Mouse (Mus musculus) cerebellum, postnatal 25 days (tissue): ENCODE measurements around the gene Nop53.
"Not testable (repeated sequence)": the region's sequence is repeated elsewhere in the genome, so short reads cannot be mapped to it uniquely, and the experiment has no call there.

ENCODE experiments used
- DNase-seq, 2 experiments: peaks; one replicate each; pipeline ENCODE4 v3.0.0; 2021; ENCODE audit warnings: mixed read lengths in 2 of 2

Gene Nop53

GRCm38 (mm10) chr7:15918371-15918770 is 27.5 kb downstream of the Nop53 start:
- no peak for DNase-seq

- DNase-seq: no peak
Observed at GRCm38 (mm10) chr7:15916996-15917395, 28.9 kb downstream of the Nop53 start.

DNA sequence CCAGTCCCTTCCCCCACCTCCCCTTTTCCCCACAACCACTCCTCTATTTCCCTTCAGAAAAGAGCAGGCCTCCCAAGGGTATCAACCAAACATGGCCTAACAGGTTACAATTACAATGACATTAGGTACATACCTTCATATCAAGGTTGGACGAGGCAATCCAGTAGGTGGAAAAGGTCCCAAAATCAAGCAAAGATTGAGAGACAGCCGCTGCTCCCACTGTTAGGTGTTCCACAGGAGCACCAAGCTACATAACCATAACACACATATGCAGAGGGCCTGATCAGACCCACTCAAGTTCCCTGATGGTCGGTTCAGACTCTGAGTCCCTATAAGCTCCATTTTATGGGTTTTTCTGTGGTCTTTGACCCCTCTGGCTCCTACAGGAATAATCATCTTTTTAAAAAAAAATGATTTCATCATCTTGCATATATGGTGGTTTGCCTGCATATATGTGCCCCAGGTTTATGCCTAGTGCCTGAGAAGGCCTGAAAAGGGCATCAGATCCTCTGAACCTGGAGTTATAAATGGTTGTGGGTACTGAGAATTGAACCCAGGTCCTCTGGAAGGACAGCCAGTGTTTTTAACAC is 29.6 kb downstream of the Nop53 start:
- DNase-seq: no peak

DNA sequence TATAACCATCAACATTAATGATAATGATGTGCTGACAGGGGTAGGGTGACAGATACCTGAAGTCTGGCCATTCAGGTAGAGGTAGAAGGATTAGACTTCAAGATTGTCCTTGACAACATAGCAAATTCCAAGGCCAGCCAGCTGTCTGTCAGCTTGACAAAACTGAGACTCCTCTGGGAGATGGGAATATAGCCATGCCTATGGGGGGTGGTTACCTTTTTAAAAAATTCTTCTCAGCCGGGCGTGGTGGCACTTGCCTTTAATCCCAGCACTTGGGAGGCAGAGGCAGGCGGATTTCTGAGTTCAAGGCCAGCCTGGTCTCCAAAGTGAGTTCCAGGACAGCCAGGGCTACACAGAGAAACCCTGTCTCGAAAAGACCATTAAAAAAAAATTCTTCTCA is 30.2 kb downstream of the Nop53 start:
- not testable (repeated sequence) for DNase-seq

DNA sequence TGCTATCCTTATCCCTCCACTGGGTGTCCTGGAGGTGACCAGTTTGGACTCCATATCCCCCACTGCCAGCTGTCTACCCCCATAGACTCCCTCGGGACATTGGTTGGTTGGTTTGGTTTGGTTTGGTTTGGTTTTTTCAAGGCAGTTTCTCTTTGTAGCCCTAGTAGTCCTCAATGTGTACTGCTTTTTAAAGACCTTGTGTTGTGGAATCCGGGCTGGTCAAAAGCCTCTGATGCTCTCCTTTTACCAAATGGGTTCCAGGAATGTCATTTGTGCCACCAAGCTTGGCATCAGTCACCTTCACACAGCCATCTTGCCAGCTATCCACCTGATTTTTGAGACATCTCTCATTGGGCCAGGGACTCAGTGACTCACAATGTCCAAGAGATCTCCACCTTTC is 31.1 kb downstream of the Nop53 start:
- no peak for DNase-seq

- DNase-seq: peak in 1 of 2 experiments; percentile 54
Observed at GRCm38 (mm10) chr7:15914252-15914651, 31.6 kb downstream of the Nop53 start.

DNA sequence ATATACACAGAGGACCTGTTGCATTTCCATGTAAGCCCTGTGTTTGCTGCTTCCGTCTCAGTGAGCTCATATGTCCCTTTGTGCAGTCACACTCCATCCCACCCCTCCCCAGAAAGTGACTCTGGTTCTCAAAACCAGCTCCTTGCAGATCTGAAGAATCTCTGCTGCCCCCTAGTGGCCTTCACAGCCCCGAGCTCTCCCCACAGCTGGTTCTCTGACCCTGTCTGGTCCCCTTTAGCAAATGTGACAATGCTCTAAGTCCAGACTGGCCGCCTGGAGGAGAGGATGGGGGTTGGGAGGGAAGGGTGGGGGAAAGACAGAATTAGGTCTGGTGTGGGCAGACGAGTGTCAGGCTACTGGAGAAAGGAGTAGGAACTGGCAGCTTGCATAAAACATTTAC is 33.7 kb downstream of the Nop53 start:
- DNase-seq: peak; percentile 61 to 81

DNA sequence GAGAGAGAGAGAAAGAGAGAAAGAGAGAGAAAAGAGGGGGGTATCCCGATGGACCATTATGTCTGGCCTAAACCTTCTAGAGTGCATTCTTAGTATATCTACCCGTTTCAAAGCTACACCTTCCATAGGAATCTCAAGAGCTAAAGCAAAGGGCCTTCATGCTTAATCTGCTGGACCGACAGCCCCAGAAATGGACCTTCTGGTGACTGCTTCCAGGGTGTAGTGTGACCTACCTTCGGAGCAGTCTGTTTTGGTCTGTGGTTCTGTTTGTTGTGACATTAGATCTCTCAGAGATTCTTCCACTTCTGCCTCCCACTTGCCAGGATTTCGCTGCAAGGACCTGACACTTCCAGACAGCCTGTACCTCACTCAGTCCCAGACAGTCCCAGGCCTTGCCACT is 35.4 kb downstream of the Nop53 start:
- no peak for DNase-seq

DNA sequence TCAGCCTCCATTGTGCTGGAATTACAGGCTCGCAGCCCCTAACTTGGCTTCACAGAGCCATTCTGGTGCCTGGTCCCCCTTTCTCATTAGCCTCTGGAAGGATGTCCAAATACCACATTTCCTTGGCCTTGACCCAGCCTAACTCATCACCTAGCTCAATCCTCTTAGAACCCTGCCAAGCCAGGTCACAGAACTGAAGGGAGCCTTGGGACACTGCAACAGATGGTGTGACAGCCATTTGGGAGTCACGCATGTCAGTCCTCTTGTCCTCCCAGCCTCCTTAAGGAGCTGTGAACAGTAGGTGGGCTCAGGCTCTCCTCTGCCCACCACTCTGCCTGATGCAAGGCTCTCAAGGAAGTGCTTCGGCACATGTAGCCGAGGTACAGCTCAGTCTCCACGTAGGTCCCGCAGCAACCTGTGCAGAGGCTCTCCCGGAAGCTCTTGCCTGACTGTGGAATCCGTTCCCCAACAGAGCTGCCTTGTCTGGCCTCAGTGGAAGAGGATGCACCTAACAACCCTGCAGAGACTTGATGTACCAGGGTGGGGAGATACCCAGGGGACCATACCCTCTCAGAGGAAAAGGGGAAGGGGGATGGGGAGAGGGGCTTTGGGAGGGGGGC is 37.8 kb downstream of the Nop53 start:
- no peak for DNase-seq

- no peak for DNase-seq
Observed at GRCm38 (mm10) chr7:15906602-15907001, 39.3 kb downstream of the Nop53 start.

DNA sequence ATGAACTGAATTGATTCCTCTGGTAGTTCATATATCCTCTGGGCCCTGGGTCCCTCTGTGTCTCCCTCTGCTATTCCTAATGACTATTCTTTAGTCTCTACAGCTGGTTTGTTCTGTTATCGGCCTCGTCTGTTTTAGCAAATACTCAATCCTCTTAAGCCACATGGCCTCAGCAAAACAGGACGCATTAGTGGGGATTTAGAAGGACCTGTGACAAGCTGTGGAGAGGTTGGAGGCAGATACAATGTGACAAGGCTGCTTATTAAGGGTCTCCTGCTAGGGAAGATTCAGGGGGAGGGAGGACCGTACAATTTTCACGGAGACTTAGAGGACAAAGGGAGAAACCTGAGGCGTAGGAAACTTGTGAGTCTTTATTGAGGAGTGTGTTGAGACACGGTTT is 40.0 kb downstream of the Nop53 start:
- DNase-seq: no peak

DNA sequence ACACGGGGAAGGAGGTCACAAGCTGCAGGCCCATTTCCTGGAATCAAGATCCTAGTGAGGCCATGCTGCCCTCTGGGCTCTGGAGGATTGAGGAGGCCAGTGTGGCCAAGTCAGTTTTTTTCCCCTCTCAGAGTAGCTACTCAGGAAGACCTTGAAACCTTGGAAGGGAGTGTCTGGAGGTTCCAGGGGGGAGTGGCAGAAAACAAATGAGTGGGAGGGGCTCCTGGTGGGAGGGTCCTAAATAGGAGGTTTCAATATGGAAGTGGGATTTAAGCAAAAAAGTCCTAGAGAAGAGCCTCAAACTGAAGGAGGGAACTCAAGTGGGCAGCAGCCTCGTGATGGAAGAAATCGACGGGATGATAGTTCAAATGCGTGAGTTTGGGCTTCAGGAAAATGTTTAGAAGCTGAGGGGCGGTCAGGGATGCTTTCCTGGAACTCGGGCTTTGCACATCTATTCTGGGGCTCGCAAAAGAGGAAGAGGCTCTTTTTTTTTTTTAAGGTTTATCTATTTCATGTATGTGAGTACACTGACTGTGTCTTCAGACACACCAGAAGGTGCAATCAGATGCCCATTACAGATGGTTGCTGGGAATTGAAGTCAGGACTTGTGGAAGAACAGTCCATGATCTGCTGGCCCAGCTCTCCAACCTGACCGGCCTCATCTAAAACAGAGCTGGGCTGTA is 44.4 kb downstream of the Nop53 start:
- no peak for DNase-seq

- no peak for DNase-seq
Observed at GRCm38 (mm10) chr7:15894251-15894650, 51.6 kb downstream of the Nop53 start.
